Comparison of ENCODE assay signal across 8 mouse cellular contexts in genomic region chr7:17062845-17063244, GRCm38 (mm10). TPM values are rescaled to one million over a fixed set of nuclear protein-coding genes. Genes with fewer than 3 reads are reported as not detected.
DNase-seq lines count a peak whose midpoint lies in the region; ATAC-seq and TF ChIP-seq lines count a peak whose summit lies in the region.

No protein-coding gene starts in this region.

- H3K4me2 ChIP-seq in embryonic facial prominence, embryonic 11.5 days (ENCODE audit: low read depth, low read length) = peak overlapping the region; percentile 68
- H3K4me2 ChIP-seq in hindbrain, embryonic 15.5 days = peak overlapping the region; percentile 80
- H3K4me2 ChIP-seq in liver, embryonic 16.5 days (ENCODE audit: low read depth, low read length) = peak overlapping the region; percentile 73

- peak; percentile 16; the same call in 1 of the 2 replicates for ATAC-seq in embryonic facial prominence, embryonic 11.5 days (replicated peaks; ENCODE audit: insufficient number of reproducible peaks, low FRiP score, low TSS enrichment, low read depth)
- peak; percentile 6; the same call in 1 of the 2 replicates for ATAC-seq in hindbrain, embryonic 15.5 days (ENCODE audit: low FRiP score, low read depth)
- peak; percentile 4 for ATAC-seq in liver, embryonic 16.5 days (ENCODE audit: low read depth)

- H3K9ac ChIP-seq in embryonic facial prominence, embryonic 11.5 days (replicated peaks; ENCODE audit: low read length) = no peak overlapping the region; the same call in 1 of the 2 replicates
- H3K9ac ChIP-seq in hindbrain, embryonic 15.5 days = peak overlapping the region; percentile 35; the same call in 1 of the 2 replicates
- H3K9ac ChIP-seq in liver, embryonic 16.5 days (ENCODE audit: low read depth, low read length) = peak overlapping the region; percentile 48; the same call in 1 of the 2 replicates

- peaks cover 6% of the 10 kb centered on the region for H3K4me1 ChIP-seq in embryonic facial prominence, embryonic 11.5 days (ENCODE audit: control insufficient read depth, insufficient read depth, low read length)
- peaks cover 38% of the 10 kb centered on the region for H3K4me1 ChIP-seq in hindbrain, embryonic 15.5 days (replicated peaks)
- H3K4me1 ChIP-seq in liver, embryonic 16.5 days (ENCODE audit: control insufficient read depth, low read depth, low read length) = peaks cover 68% of the 10 kb centered on the region
- H3K4me1 ChIP-seq in small intestine, adult 2 months (ENCODE audit: control insufficient read depth, insufficient read depth, insufficient read length, low read length) = peaks cover 30% of the 10 kb centered on the region

- no peaks in the 10 kb centered on the region for H3K27me3 ChIP-seq in embryonic facial prominence, embryonic 11.5 days (ENCODE audit: control insufficient read depth, insufficient read depth, low read length)
- H3K27me3 ChIP-seq in hindbrain, embryonic 15.5 days = 0 out of 2 replicates have a peak, but pooled peaks cover 7% of the 10 kb centered on the region
- H3K27me3 ChIP-seq in liver, embryonic 16.5 days (ENCODE audit: control insufficient read depth, insufficient read depth, low read depth, low read length) = no peaks in the 10 kb centered on the region
- H3K27me3 ChIP-seq in small intestine, adult 2 months (ENCODE audit: control insufficient read depth, insufficient read depth, low read length) = no peaks in the 10 kb centered on the region

- no peaks in the 10 kb centered on the region for H3K36me3 ChIP-seq in embryonic facial prominence, embryonic 11.5 days (replicated peaks; ENCODE audit: control insufficient read depth, insufficient read depth, low read depth, low read length)
- no peaks in the 10 kb centered on the region for H3K36me3 ChIP-seq in hindbrain, embryonic 15.5 days
- no peaks in the 10 kb centered on the region for H3K36me3 ChIP-seq in liver, embryonic 16.5 days (ENCODE audit: control insufficient read depth, insufficient read depth)
- H3K36me3 ChIP-seq in small intestine, adult 2 months (ENCODE audit: control insufficient read depth, insufficient read depth, low read length) = no peaks in the 10 kb centered on the region

- no peak for TF ChIP-seq CTCF in small intestine, adult 2 months (IDR thresholded peaks at IDR 0.05; ENCODE audit: extremely low read depth, insufficient read length, insufficient replicate concordance, low read depth, low read length)

- peak overlapping the region; percentile 47 for H3K4me3 ChIP-seq in embryonic facial prominence, embryonic 11.5 days (ENCODE audit: low read depth, low read length)
- H3K4me3 ChIP-seq in hindbrain, embryonic 15.5 days = peak overlapping the region; percentile 47
- peak overlapping the region; percentile 62 for H3K4me3 ChIP-seq in liver, embryonic 16.5 days (ENCODE audit: low read depth, low read length)
- peak overlapping the region; percentile 33 for H3K4me3 ChIP-seq in small intestine, adult 2 months (ENCODE audit: low read depth, low read length)

- WGBS in embryonic facial prominence, embryonic 11.5 days = 18% methylated on average over 11 of the region's 11 CpGs
- 20% methylated on average over 11 of the region's 11 CpGs for WGBS in hindbrain, embryonic 15.5 days
- WGBS in liver, embryonic 16.5 days (ENCODE audit: insufficient replicate concordance) = 6% methylated on average over 11 of the region's 11 CpGs
- 5% methylated on average over 11 of the region's 11 CpGs for WGBS in small intestine, adult 2 months

- TF ChIP-seq POLR2A in small intestine, adult 2 months (IDR thresholded peaks at IDR 0.05; ENCODE audit: low read depth, low read length) = no peak

- H3K9me3 ChIP-seq in embryonic facial prominence, embryonic 11.5 days (replicated peaks; ENCODE audit: control insufficient read depth, low read length) = no peaks in the 10 kb centered on the region
- H3K9me3 ChIP-seq in hindbrain, embryonic 15.5 days = no peaks in the 10 kb centered on the region
- no peaks in the 10 kb centered on the region for H3K9me3 ChIP-seq in liver, embryonic 16.5 days (replicated peaks; ENCODE audit: control insufficient read depth, low read length)

- DNase-seq in A20 (ENCODE audit: low read depth, low spot score) = peak; percentile 35
- DNase-seq in embryonic facial prominence, embryonic 11.5 days (ENCODE audit: low spot score) = no peak
- DNase-seq in thymus, postnatal 4 days = no peak
- no peak for DNase-seq in layer of hippocampus, adult 9-11 months
- DNase-seq in frontal cortex, postnatal 14 days (ENCODE audit: low spot score in 2 of 2) = no peak

- no peak overlapping the region for H3K27ac ChIP-seq in embryonic facial prominence, embryonic 11.5 days (replicated peaks; ENCODE audit: low read depth, low read length)
- 0 out of 2 replicates have a peak overlapping the region, but pooled peaks have one; percentile 22 for H3K27ac ChIP-seq in hindbrain, embryonic 15.5 days (replicated peaks)
- peak overlapping the region; percentile 72 for H3K27ac ChIP-seq in liver, embryonic 16.5 days (ENCODE audit: low read length)
- H3K27ac ChIP-seq in small intestine, adult 2 months (ENCODE audit: insufficient read depth, low read depth, low read length) = peak overlapping the region; percentile 48

RNA-seq across cellular contexts. Expression of gene Hif3a, which starts 0.6 kb away (rescaled TPM):
- polyA plus RNA-seq in embryonic facial prominence, embryonic 11.5 days (2014; fragmentation: Nextera tagmentation; extraction: Ambion mirVana) = 6.7 TPM in 2 replicates
- polyA plus RNA-seq in hindbrain, embryonic 15.5 days (2015; fragmentation: Nextera tagmentation; extraction: Ambion mirVana) = 5.4 and 6.9 TPM in 2 replicates
- 36.0 and 43.3 TPM in 2 replicates for polyA plus RNA-seq in liver, embryonic 16.5 days (2015; fragmentation: Nextera tagmentation; extraction: Ambion mirVana)
- polyA plus RNA-seq in small intestine, adult 2 months (2012; rRNA removed) = 0.52 and 0.68 TPM in 2 replicates

RNA-seq across cellular contexts. Expression of gene Psg16, which starts 11.0 kb away (rescaled TPM):
- 0.10 and 0.11 TPM in 2 replicates for polyA plus RNA-seq in embryonic facial prominence, embryonic 11.5 days (2014; fragmentation: Nextera tagmentation; extraction: Ambion mirVana)
- polyA plus RNA-seq in hindbrain, embryonic 15.5 days (2015; fragmentation: Nextera tagmentation; extraction: Ambion mirVana) = 4.2 and 4.7 TPM in 2 replicates
- polyA plus RNA-seq in liver, embryonic 16.5 days (2015; fragmentation: Nextera tagmentation; extraction: Ambion mirVana) = 0.20 and 0.25 TPM in 2 replicates
- polyA plus RNA-seq in small intestine, adult 2 months (2012; rRNA removed) = not detected in 2 replicates

RNA-seq across cellular contexts. Expression of gene Ppp5c, which starts 35.1 kb away (rescaled TPM):
- polyA plus RNA-seq in embryonic facial prominence, embryonic 11.5 days (2014; fragmentation: Nextera tagmentation; extraction: Ambion mirVana) = 100 and 102 TPM in 2 replicates
- polyA plus RNA-seq in hindbrain, embryonic 15.5 days (2015; fragmentation: Nextera tagmentation; extraction: Ambion mirVana) = 125 and 136 TPM in 2 replicates
- 38.0 and 38.6 TPM in 2 replicates for polyA plus RNA-seq in liver, embryonic 16.5 days (2015; fragmentation: Nextera tagmentation; extraction: Ambion mirVana)
- 121 and 278 TPM in 2 replicates for polyA plus RNA-seq in small intestine, adult 2 months (2012; rRNA removed)
